Mouse (Mus musculus): ENCODE measurements around the gene Cyp17a1.

Gene Cyp17a1

DNA sequence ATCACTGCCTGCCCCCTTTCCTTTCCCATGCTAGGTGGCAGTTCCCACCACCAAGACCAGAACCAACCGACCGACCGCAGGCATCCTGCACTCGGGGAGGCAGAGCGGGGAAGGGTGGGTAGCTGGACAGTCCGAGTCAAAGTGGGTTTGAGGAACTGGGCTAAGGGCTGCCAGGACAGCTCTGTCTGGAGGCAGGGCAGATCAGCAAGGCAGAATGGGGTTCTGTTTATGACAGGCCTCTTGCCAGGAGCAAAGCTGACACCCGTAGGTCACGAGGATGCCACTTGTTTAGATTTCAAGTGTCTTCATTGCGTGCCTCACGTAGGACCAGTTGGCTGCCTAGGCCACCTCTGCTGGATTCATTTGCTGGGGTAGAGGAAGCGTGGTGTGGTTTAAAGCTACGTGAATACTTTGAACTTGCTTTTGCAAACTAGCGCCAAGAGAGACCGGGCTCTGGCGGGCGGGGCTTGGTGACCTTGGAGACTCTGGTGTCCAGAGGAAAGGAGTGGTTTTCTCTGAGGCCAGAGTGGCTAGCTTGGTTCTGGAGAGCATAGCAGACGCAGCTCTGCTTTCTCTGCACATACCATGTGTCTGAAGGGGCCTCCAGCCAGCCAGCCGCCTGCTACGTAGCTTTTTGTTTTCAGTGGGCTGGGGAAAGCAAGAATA, 31.4 kb downstream of the Cyp17a1 start:
- peak; percentile 87 for DNase-seq

GRCm38 (mm10) chr19:46640780-46641179, 32.2 kb downstream of the Cyp17a1 start:
- no peak for DNase-seq

GRCm38 (mm10) chr19:46639496-46639895, 33.5 kb downstream of the Cyp17a1 start:
- peak; percentile 67 for DNase-seq

- DNase-seq, result no peak
These were observed 33.9 kb downstream of the Cyp17a1 start for GRCm38 (mm10) chr19:46639053-46639452.

DNA sequence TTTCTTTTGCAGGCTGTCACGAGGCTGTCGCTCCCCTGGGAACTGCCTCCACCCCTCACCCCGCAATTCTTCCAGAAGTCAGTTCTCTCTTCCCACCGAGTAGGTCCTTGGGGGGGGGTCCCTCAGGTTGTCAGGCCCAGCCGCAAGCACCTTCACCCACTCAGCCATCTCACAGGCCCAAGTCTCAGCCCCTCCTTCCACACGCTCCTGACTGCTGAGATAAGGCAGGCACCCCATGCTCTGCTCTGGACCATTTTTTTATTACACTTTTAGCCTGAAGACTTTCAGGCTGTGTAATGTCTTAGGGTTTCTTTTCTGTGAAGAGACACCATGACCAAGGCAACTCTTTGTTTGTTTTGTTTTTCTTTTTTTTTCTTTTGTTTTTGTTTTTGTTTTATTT, 35.4 kb downstream of the Cyp17a1 start:
- DNase-seq, result no peak

- no peak for DNase-seq
These were observed 37.2 kb downstream of the Cyp17a1 start for GRCm38 (mm10) chr19:46635766-46636165.

DNA sequence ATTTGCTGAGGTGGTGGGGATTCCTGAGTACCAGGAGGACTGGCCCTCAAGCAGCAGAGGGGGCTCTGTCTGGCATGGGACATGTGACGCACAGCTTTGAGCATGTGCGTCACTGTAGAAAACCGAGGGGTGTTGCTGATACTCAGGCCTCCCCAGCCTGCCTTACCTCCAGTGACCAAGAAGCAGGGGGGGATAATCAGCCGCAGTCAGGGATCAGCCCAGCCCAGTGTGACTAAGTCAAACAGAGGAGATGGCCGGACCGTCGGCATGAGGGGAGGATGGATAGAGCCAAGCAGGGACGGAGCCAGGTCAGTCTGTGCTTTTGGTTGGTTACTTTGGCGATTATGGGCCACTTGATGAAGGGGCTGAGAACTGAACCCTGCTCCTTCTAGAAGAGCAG, 41.3 kb downstream of the Cyp17a1 start:
- no peak for DNase-seq

DNA sequence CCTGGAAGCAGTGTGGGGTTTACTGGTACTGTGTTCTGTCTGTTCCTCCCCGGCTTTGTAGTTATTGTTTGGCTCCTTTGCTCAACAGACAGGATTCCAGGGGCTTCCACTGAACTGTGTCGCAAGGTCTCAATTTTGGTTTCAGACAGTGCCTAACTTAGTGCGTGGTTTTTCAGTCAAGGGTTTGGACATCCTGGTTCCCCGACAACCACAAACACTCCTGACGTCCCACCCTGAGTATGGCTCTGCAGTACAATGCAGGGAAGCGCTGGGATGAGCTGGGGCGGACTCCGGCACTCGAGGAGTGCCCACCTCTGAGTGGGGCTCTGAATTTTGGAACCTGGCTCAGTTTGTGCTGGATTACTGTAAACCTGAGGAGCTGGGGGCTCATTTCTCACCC, 43.2 kb downstream of the Cyp17a1 start:
- no peak for DNase-seq

DNA sequence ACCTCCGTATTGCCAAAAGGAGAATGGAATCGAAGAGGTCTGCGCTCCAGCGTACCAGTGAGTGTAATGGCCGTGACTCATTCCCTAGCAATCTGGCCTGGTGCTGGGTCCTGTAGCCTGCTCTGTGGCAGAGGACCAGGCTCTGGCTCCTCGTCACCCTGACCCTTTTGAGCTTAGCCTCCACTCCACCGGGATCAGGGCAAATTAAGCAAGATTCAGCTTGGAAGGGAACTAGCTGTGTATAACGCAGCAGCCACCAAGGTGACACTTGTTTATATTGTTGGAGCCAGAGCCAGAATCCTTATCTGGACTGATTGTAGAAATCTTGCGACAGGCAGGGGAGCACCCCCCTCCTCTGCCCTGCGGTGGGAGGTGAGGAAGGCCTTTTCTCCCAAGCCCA, 44.6 kb downstream of the Cyp17a1 start:
- DNase-seq, result peak; percentile 57

GRCm38 (mm10) chr19:46625519-46625918, 47.5 kb downstream of the Cyp17a1 start:
- no peak for DNase-seq

DNA sequence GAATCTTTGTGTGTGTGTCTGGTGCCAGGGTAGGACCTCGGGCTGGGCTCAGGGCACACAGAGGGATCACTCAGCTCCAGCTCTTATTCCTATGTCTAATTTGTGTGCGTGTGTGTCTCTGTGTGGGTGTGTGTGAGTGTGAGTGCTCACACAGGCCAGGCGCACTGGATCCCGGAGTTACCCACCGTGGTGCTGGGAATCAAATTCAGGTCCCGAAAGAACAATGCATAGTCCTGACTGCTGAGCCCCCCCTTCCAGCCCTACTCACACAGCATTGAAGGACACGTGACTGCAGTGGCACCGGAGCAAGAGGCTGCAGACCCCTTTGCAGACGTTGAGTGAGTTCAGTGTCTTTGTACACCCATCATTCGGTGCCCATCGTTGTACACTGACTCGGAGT, 48.0 kb downstream of the Cyp17a1 start:
- DNase-seq, result no peak

- peak; percentile 88 for DNase-seq
These were observed 48.9 kb downstream of the Cyp17a1 start for GRCm38 (mm10) chr19:46623790-46624772.

GRCm38 (mm10) chr19:46623194-46623667, 49.7 kb downstream of the Cyp17a1 start:
- DNase-seq, result peak; percentile 82

GRCm38 (mm10) chr19:46622659-46623193, 50.2 kb downstream of the Cyp17a1 start:
- DNase-seq, result no peak

DNA sequence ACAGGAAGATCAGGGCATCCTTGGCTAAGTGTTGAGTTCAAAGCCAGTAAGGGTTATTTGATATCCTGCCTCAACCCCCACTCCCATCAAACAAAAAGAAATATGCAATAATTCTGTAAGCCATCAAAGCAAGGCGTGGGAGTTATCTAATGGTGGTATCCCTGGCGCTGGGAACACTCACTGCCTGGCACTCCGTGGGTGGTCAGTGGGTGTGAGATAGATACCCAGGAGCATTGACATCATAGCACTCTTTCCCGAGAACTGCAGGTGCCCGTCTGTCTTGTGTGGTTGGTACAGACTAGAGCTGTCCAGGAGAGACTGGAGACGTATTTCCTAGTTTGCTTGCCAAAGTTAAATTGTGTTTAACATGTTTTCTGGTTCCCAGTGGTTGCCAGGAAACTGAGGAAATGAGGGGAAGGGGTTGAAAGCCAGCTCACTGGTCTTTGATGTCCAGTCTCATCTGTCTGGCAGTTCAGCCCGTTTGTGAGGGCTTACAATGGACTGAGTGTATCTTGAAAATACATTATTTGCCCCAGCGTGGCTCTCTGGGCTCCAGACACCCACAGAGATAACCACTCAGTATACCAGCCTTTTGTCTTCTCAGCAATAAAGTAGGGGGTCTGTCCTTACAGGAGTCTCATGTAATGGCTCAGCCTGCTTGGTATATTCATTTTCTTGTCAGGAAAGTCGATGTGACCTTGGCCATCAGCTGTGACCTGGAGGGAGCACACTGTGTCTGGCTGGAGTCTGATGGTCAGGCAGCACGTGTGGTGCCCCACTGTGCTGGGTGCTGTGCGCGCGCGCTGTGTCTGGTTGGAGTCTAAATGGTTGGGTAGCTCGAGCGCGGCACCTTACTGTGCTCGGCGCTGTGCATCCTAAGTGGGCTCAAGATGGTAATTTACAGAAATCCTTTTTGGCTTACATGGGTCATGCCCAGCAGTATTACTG, 51.5 kb downstream of the Cyp17a1 start:
- no peak for DNase-seq

GRCm38 (mm10) chr19:46620016-46620808, 52.8 kb downstream of the Cyp17a1 start:
- DNase-seq, result no peak

- no peak for DNase-seq
These were observed 53.5 kb downstream of the Cyp17a1 start for GRCm38 (mm10) chr19:46619518-46619917.

GRCm38 (mm10) chr19:46619001-46619400, 54.0 kb downstream of the Cyp17a1 start:
- no peak for DNase-seq

- peak; percentile 59 for DNase-seq
These were observed 54.6 kb downstream of the Cyp17a1 start for GRCm38 (mm10) chr19:46618322-46618721.

DNA sequence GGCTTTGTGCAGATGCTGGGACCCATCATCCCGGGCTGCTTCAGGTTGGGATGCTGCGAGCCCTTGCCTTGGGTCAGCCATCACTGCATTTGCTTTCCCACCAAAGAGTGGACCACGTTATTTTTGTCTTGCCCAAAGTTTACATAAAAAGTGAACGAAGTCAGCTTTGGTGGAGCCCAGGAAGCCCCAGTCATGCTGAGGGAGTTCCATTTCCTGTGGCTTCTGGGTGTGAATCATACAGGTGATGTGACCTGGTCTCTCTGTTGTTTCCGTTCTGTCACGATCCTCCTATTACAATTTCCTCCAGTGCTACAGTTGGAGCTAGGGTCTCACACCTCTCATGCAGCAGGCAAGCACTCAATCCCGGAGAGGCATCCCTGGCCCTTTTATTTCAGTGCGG, 55.6 kb downstream of the Cyp17a1 start:
- no peak for DNase-seq

Data from lung, postnatal 10 days (tissue).